Mouse (Mus musculus) liver, adult 2 months (tissue): ENCODE results near the gene Sufu.

Experiments used
- CTCF ChIP-seq: fragments of 200-500 bp; IDR thresholded peaks from 2 replicates; pipeline ENCODE4 v1.5.1; 2011; ENCODE audit warnings: low read depth, low read length, control low read depth
- POLR2A ChIP-seq: fragments of 200-500 bp; IDR thresholded peaks from 2 replicates; pipeline ENCODE4 v1.6.1; 2011; ENCODE audit warnings: low read length, control low read depth; ENCODE audit not compliant: insufficient read depth; ENCODE audit errors: extremely low read depth

GRCm38 (mm10) chr19:46422384-46423338 is 26.0 kb downstream of the Sufu start:
- no peak for TF ChIP-seq CTCF
- no peak for TF ChIP-seq POLR2A
